Mouse (Mus musculus) cortical plate, adult 2 months (tissue): Measurements from ENCODE around the gene Rps27a.

Experiments used
- CTCF ChIP-seq: fragments of 200-500 bp; IDR thresholded peaks from 2 replicates; pipeline ENCODE4 v1.5.1; 2011; ENCODE audit warnings: mild to moderate bottlenecking, control low read depth, low read length; ENCODE audit not compliant: insufficient read depth; ENCODE audit errors: extremely low read depth
- POLR2A ChIP-seq: fragments of 200-500 bp; IDR thresholded peaks from 2 replicates; pipeline ENCODE4 v1.6.1; 2011; ENCODE audit warnings: mild to moderate bottlenecking, low read length, control low read depth; ENCODE audit not compliant: insufficient read depth; ENCODE audit errors: extremely low read depth

GRCm38 (mm10) chr11:29514682-29515412 is 33.1 kb downstream of the Rps27a start, which contains the start of gene Prorsd1:
- no peak; the same call in 1 of the 2 replicates for TF ChIP-seq POLR2A
- TF ChIP-seq CTCF = no peak
